Mouse (Mus musculus) right cerebral cortex, adult 2 months (tissue): ENCODE measurements around the gene Zfp398.
"Not testable (repeated sequence)": the region's sequence is repeated elsewhere in the genome, so short reads cannot be mapped to it uniquely, and the experiment has no call there.

ENCODE experiments used
- DNase-seq, 2 experiments: peaks; one replicate each; pipeline ENCODE4 v3.0.0; 2021 to 2022; ENCODE audit warnings: low spot score in 2 of 2

Gene Zfp398

DNA sequence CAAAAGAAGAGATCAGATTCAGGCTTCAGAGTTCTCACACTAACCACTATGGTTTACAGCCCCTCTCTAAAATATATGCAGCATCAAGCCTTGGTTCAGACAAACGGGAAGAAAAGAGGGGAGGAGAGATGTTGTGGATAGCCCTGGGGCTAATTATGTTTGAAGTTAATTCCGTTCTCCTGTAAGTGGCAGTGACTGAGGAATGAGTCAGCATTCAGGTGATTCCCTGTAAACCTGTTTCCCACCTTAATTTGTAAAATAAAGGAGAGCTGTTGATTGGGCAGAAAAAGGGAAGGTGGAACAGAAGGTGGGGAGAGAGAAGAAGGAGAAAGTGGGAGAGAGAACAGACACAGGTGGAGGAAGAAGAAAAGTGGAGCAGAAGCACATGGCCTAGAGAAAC lies 11.2 kb upstream of the Zfp398 start:
- no peak for DNase-seq

DNA sequence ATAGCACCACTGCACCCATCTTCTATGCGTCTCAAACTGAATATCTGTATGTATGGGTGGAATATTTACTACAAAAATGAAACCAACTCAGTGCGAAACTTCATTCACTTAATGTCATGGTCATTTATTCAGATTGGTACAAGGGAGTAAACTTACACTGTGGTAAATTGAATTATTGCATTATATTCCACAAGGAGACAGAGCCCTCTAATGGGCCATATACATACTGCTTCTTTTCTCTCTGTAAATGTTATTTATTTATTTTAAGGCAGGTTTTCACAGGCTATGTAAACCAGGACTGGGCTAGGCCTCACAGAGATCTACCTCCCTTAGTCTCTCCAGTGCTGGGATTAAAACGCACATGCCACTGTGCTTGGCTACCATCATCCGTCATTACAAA lies 8.0 kb upstream of the Zfp398 start:
- no peak for DNase-seq

DNA sequence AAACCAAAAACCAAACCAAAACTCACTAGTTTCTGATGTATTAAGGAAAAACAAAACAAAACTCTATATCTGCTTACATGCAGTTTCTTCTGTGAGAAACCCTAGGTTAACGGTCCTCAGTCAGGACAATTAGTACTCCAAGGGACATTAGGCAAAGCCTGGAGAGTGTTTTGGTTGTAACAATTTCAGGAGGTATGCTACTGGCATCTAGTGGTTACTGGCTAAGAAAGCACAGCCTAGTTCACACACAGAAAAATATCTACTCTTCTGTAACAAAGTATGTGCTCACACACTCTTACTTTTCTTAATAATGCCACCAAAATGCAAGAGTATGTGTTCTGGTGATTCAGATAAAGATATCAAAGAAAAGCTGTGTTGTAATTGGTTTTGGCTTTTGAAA lies 6.5 kb upstream of the Zfp398 start:
- no peak for DNase-seq

DNA sequence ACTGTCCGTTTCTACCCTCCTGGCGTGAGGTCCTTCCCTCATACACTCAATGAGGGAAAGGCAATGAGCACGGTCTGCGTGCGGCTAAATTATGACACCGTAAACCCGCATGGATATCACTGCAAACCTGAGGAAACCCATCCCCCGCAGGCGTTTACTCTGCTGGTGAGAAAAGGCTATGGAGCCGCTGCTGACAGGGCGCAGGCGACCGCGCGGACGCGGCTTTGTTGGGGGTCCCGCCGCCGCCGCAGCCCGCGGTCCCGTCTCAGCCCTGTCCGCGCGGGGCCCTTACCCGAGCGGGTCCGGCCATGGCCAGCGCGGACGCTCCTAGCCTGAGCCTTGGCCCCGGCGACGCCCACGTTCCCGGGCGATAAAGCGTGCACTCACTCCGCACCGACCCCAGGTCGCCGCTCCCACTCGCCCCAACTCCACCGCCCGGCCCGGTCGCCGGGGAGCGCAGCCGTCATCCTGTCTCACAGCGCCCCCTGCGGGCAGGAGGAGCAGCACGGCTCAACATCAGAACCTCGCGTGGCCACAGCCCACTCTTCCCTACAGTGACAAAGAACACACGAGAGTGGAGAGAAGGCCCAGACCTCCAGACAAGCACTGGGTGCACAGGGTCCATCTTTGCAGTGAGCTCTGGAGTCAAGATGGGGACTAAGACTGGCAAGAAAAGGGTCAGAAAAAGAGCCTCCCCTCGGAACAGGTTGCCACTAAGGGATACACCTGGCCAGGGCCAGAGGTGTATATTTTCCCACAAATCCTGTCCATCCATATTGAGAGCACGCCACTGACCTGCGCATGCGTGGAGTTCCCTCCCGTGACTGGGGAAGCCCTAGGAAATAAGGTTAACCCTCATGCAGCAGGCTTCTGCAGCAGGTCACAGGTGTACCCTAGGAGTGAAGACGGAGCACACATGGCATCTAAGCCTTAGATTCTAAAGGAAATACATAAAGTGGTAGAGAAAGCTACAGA lies 5.1 kb upstream of the Zfp398 start, which contains the start of gene Zfp786:
Zfp786 (minus strand) TSS at position 764 of the 975 bp plus-strand sequence.
- DNase-seq: peak; percentile 93 to 94

- no peak for DNase-seq
Observed at GRCm38 (mm10) chr6:47832220-47832619, 3.2 kb upstream of the Zfp398 start.

DNA sequence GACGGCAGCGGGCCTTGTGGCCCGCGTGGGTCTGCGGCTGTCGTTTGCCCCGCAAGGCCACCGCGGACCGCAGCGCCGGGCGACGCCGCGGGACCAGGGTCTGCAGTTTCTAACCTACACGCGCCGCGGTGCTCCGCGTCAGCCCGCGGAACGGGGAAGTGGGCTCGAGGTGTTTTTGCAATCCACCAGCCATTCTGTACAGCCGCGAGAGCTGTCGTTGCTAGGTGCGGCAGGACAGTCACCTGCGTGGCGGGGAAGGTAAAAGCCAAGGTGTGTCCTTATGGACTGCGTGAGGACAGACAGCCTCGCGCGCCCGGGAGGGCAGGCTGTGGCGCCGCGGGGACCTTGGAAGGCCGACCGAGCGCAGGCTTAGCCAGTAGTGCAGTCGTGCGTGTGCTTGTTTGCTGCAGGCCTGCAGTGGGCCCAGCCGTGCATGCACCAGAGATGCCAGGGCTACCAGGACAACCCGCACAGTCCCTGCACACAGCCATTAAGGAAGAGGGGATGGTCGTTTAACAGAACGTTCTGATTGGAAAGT lies 592 bp downstream of the Zfp398 start:
- peak; percentile 49 to 66 for DNase-seq

DNA sequence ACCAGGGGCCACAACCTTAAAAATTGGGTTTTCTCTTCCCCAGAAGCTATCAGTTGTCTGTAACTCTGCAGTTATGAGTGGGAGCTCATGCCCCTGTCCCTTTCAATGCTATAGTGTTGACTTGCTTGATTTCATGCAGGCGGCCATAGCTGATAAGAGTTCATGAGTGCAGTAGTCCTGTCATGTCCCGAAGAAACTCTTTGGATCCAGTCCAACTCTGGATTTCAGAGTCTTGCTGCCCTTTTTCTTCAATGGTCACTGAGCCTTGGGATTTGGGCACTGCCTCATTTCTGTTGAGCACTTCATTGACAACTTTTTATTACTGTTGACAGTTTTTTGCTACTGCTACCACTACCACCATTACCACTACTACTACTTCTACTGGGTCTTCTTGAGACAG lies 2.2 kb downstream of the Zfp398 start:
- DNase-seq: no peak

DNA sequence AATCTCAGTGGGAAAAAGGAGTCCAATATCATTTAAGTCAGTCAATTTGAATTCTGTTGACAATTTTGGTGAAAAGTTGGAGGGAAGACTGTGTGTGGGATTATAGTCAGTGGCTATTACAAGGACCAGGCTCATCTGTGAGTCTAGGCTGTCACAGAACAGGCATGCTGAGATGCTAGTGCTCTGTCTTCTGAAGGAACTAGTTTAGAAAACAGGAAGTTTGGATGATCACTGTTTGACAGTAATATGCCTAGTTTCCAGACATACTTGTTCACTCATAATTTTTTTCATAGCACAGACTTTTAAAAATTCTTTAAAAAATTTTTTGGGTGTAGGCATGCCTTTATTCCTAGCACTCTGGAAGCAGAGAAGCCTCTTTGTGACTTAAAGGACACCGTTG lies 5.6 kb downstream of the Zfp398 start:
- no peak for DNase-seq

DNA sequence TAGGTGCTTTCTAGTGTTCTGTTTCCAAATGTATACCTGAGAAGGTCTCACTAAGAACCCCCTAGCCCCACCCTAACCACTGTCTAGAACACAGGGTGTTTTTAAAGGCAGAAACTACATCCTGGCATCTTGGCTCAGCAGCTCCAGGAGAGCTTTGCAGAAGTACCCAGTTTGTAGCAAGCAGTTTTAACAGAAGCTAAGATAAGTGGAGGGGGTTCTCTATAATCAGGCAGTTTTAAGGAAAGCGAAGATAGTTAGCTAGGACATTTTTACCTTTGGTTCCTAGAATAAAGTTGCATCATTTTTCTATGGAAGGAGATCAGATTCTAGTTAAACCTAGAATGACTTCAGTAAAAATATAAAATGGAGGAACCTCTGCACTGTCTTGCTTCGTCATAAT lies 6.4 kb downstream of the Zfp398 start:
- no peak for DNase-seq

DNA sequence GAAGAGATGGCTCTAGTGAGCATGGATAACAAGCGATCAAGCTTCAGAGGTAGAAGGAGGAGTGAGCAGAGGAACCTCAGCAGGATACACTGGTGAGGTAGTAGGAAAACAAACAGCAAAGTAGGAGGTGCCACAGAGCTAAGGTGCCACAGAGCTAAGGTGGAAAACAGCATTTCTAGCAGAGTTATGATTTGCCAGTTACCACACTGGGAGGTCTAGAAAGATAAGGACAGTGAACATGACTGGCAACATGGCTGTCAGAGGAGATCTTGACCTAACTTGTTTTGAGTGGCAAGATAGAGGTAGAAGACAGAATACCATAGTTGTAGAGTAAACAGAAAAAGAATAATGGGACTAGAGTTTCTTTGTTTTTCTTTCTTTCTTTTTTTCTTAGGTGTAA lies 6.9 kb downstream of the Zfp398 start:
- no peak for DNase-seq

DNA sequence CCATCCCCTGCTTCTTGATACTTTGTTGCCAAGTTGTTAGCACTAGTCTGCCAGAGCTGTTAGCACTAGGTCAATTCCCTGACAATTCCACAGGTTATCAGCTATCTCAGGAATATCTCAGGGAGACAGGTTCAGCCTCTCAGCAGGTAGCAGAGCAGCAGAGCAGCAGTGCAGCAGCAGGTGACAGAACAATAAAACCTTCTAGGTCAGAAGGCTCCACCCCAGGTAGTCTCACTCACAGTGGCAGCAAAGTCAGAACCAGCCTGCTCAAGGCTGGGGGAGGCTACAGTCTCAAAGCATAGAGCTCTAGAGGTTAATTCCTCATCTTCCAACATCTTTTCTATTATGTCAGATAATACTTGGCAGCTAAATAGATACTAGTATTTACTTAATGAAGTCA lies 10.3 kb downstream of the Zfp398 start:
- DNase-seq: no peak

DNA sequence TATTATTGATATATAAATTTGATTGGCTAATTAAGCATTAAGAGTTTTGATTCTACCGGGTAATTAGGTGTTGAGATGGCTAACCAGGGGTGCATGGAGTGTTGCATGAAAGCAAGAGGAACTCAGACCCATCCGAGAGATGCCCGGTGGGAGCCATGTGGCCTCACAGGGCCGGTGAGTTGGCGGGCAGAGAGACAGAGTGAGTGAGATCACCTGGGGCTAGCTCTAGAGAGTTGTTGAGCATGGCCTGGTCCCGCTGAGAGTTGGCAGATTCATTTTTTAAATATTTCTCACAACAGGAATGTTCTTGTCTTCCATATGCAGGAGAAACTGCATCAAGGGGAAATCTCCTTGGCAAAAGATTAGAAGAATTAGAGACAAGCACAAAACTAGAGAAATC lies 21.8 kb downstream of the Zfp398 start:
- no peak for DNase-seq

DNA sequence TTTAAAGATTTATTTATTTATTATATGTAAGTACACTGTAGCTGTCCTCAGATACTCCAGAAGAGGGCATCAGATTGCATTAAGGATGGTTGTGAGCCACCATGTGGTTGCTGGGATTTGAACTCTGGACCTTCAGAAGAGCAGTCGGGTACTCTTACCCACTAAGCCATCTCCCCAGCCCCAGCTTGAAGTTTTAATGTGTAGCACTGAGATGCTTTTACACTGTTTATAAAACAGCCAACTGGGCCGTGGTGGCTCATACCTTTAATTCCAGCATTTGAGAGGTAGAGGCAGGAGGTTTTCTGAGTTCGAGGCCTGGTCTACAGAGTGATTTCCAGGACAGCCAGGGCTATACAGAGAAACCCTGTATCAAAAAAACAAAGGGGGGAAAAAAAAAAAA lies 22.3 kb downstream of the Zfp398 start:
- not testable (repeated sequence) for DNase-seq

- DNase-seq: no peak
Observed at GRCm38 (mm10) chr6:47872266-47872665, 36.8 kb downstream of the Zfp398 start.

DNA sequence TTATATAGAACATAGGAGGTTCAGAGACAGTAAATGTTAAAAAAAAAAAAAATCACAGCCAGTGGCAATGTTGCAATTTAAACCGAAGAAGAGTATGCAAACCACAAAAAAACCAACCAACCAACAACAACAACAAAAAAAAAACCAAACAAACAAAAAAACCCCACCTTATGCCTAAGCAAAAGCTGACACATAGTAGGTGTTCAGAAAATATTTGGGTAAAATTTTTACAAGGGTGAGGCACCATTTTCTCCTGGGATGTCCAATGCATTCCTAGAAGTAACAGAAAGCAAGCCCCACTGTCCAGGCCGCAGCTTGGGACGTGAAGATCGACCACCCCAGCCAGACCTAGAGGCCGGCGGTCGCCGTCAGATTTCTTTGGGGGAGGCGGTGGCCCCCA lies 41.6 kb downstream of the Zfp398 start, which contains the start of gene Zfp282:
Zfp282 (plus strand) TSS at position 147 of the 400 bp plus-strand sequence.
- DNase-seq: no peak

DNA sequence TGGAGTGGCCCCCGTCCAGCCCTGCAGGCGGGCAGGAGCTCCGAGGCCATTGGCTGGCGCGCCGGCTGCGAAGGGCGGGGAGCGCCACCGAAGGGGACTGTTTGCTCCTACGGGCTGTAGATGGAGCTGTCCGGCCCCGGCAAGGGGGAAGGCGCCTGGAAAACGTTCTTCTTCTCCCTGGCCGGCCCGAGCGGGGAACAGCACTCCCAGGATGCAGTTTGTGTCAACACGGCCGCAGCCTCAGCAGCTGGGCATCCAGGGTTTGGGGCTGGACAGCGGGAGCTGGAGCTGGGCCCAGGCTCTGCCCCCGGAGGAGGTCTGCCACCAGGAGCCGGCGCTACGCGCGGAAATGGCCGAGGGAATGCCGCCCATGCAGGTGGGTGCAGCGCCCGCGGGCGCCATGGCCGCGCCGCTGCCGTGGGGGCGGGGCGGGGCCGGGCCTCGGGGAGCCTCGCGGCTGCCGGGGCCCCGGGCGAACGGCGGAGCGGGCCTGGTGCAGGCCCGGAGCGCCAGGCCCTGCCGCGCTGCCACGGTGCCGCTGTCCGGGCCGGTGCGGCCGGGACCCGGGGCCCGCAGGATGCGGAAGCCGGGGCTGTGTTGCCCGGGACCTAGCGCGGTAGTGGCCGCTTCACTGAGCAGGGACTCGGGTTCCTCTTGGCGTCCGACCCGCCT lies 42.1 kb downstream of the Zfp398 start:
- DNase-seq: peak; percentile 87 to 90

DNA sequence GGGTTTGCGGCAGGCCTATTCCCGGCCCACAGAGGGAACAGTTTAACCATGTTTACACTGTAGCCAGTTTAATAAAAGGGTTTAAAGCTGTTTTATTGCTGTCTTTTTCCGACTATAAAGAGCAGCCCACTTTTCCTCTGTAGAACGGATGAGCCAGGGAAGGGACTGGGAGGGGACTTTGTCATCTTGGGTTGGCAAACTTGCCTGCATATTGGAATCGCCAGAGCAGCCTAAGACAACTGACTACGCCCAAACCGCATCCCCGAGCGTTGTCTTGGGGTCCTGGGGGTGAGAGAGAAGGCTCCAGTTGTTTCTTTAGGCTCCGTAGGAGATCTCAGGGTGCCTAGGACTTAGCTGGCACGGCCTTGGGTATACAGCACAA lies 42.7 kb downstream of the Zfp398 start:
- DNase-seq: peak in 1 of 2 experiments; percentile 17

DNA sequence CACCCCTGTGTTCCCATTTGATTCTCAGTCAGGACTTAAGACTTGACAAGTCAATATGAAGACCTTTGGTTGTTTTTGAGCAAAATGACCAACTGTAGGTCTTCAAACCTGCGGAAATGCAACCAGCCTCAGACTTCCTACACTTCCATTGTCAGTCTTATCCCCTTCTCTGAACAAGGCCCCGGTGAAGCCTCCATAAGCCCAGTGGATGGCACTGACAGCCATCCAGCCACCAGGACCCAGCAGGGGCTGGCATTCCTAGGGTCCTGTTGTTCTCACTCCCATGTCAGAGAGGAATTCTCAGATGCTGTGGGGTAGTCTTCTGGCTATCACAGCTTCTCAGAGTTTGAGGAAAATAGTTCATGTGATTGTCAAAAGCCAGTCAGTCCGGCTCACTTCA lies 43.1 kb downstream of the Zfp398 start:
- DNase-seq: no peak

GRCm38 (mm10) chr6:47879049-47879716 lies 43.7 kb downstream of the Zfp398 start:
- DNase-seq: no peak

- DNase-seq: no peak
Observed at GRCm38 (mm10) chr6:47880166-47880565, 44.7 kb downstream of the Zfp398 start.

DNA sequence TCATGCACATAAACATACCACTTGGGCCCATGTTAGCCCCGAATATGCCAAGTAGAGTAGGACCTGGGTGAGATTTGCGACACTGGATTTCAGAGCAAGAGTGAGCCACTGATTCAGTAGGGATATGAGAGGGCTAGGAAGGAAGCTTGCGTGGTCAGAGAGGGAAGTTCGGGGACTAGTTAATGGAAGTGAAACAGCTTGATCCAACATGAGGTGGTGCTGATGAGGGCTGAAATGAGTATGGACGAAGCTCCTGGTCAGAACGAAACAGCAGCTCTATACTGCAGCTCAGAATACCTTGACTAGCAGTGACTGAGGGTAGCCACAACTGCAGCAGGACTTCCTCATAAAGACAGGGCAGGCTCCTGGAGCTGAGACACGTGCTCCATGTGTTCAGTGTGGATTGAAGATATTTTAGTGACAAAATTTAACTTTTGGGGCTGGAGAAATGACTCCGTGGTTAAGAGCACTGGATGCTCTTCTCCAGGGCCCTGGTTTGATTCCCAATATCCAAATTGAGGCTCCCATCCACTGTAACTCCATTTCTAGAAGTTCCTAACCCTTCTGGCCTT lies 53.4 kb downstream of the Zfp398 start:
- no peak for DNase-seq

GRCm38 (mm10) chr6:47899416-47899815 lies 64.0 kb downstream of the Zfp398 start:
- no peak for DNase-seq
